Mouse (Mus musculus) midbrain, embryonic 16.5 days (tissue): ENCODE results near the gene Ctc1. TPM values are rescaled to one million over a fixed set of nuclear protein-coding genes. Genes with fewer than 3 reads are reported as not detected.
A peak's percentile ranks its signal among the peaks of the same experiment; 100 is the strongest.

Experiments used
- ATAC-seq: fragments of 200-750 bp; cut with Nextera tagmentation; 2 replicates; pipeline ENCODE4 v1.8.0; 2017; ENCODE audit warnings: moderate TSS enrichment
- H3K27ac ChIP-seq: fragments of 300-500 bp; sonication (generic); 2 replicates; pipeline ENCODE4 v1.5.1; 2014; ENCODE audit warnings: mild to moderate bottlenecking, low read length, mixed read lengths
- H3K27me3 ChIP-seq: fragments of 300-500 bp; sonication (generic); 2 replicates; pipeline ENCODE4 v1.6.1; 2014; ENCODE audit warnings: low read depth, low read length, mixed read lengths; ENCODE audit not compliant: control insufficient read depth, insufficient read depth
- H3K36me3 ChIP-seq: fragments of 300-500 bp; sonication (generic); 2 replicates; pipeline ENCODE4 v1.6.1; 2014; ENCODE audit warnings: mild to moderate bottlenecking, low read length, moderate library complexity, mixed read lengths; ENCODE audit not compliant: control insufficient read depth, insufficient read depth
- H3K4me1 ChIP-seq: fragments of 300-500 bp; sonication (generic); 2 replicates; pipeline ENCODE4 v1.6.1; 2014; ENCODE audit warnings: mild to moderate bottlenecking, low read length, mixed read lengths; ENCODE audit not compliant: control insufficient read depth, insufficient read depth
- H3K4me2 ChIP-seq: fragments of 300-500 bp; sonication (generic); 2 replicates; pipeline ENCODE4 v1.6.1; 2014; ENCODE audit warnings: mild to moderate bottlenecking, low read length, mixed read lengths
- H3K4me3 ChIP-seq: fragments of 300-500 bp; sonication (generic); 2 replicates; pipeline ENCODE4 v1.5.1; 2014; ENCODE audit warnings: low read depth, mild to moderate bottlenecking, low read length, moderate library complexity, mixed read lengths
- H3K9ac ChIP-seq: fragments of 300-500 bp; sonication (generic); 2 replicates; pipeline ENCODE4 v1.6.1; 2014; ENCODE audit warnings: low read depth, low read length, mixed read lengths
- H3K9me3 ChIP-seq: fragments of 300-500 bp; sonication (generic); replicated peaks from 2 replicates; pipeline ENCODE4 v1.6.1; 2014; ENCODE audit warnings: mild to moderate bottlenecking, low read length, mixed read lengths; ENCODE audit not compliant: control insufficient read depth, poor library complexity, severe bottlenecking
- WGBS: fragments of 180-500 bp; shearing (Covaris S2); extraction: QIAGEN DNeasy Blood & Tissue Kit; methylation state at CpG from one replicate; pipeline ENCODE4 v1.1.7; 2014; 5-methylcytosine and 5-hydroxymethylcytosine counted together
- polyA plus RNA-seq: library from polyadenylated mRNA; unstranded; fragments of >200 nt; fragmentation: Nextera tagmentation; extraction: Ambion mirVana; gene quantifications from 2 replicates; pipeline ENCODE4 v1.2.1, GENCODE M21; 2015

Gene Ctc1
- polyA plus RNA-seq, 1 experiment from 2014 or later, result 67.0 TPM

DNA sequence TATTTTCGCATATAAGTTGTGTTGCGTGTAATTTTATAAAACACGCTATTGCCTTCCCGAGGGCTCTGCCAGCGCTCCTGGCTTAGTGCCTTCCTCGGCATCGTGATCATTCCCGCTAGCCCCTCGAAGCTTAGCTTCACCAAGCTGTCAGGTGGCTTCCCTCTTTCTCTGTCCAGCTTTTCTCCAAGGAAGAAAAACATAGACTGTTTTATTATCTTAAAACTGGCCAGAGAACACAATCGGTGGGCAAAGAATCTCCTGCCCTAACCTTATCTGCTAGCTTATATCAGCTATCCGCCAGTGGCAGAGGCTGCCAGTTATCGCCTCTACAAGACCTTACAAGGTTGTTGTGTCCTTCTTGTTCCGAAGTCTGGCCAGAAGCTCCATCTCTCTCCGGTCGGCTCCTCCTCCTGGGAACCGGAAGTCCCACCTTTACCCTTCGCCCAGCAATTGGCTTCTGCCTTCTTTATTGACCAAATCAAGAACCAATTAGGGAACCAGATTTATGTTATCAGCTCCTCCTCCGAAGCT lies 3.6 kb upstream of the Ctc1 start:
- Histone ChIP-seq H3K9me3 (no peaks in the 10 kb centered on the region), H3K9ac (peak overlapping the region; percentile 68), H3K4me1 (peaks cover 22% of the 10 kb centered on the region), H3K4me2 (peak overlapping the region; percentile 92), H3K27me3 (no peaks in the 10 kb centered on the region), H3K4me3 (peak overlapping the region; percentile 57), H3K36me3 (no peaks in the 10 kb centered on the region), H3K27ac (peak overlapping the region; percentile 86)
- WGBS, result 2% methylated on average over 18 of the region's 18 CpGs
- peak; percentile 70 for ATAC-seq

DNA sequence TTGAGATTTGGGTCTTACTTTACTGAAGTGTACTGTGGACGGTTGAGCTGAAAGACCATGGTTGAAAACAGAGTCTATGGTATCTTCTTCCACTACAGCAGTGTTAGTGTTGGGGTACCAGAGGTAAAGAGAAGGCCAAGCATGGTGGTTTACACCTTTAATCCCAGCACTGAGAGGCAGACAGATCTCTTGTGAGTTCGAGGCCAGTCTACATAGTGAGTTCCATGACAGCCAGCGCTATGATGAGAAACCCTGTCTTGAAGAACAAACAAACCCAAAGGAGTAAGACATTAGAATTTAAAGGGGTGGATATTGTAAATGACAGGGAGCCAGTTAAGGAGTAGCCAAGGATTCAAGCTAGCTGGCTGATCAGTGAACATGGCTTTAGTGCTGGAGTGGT lies 1.0 kb downstream of the Ctc1 start:
- WGBS, result 65% methylated on average over 3 of the region's 3 CpGs

DNA sequence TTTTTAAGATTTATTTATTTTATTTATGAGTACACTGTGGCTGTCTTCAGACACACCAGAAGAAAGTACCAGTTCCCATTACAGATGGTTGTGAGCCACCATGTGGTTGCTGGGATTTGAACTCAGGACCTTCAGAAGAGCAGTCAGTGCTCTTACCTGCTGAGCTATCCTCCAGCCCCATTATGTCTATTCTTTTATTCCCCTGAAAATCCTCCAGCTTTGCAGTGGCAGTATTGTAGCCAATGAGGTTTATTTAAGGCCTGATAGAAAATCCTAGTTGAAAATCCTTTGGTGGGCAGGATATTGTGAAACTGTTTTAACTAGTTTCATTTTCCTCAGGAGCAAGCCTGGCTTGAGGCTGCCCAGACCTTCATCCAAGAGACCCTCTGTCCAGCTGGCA lies 5.0 kb downstream of the Ctc1 start:
- no peak overlapping the region for H3K27ac ChIP-seq
- H3K4me3 ChIP-seq, result no peak overlapping the region
- H3K9ac ChIP-seq, result no peak overlapping the region
- no peaks in the 10 kb centered on the region for H3K27me3 ChIP-seq
- no peak for ATAC-seq
- no peak overlapping the region for H3K4me2 ChIP-seq
- peaks cover 28% of the 10 kb centered on the region for H3K36me3 ChIP-seq
- H3K4me1 ChIP-seq, result peaks cover 7% of the 10 kb centered on the region
- H3K9me3 ChIP-seq, result no peaks in the 10 kb centered on the region

More for the DNA sequence above, 1.0 kb downstream of the Ctc1 start:
- H3K4me1 ChIP-seq, result peaks cover 11% of the 10 kb centered on the region
- H3K27me3 ChIP-seq, result no peaks in the 10 kb centered on the region
- H3K27ac ChIP-seq, result peak overlapping the region; percentile 91
- H3K9ac ChIP-seq, result peak overlapping the region; percentile 85
- no peaks in the 10 kb centered on the region for H3K9me3 ChIP-seq
- peak overlapping the region; percentile 79 for H3K4me2 ChIP-seq
- ATAC-seq, result no peak
- peaks cover 2% of the 10 kb centered on the region; the same call in 1 of the 2 replicates for H3K36me3 ChIP-seq
- H3K4me3 ChIP-seq, result peak overlapping the region; percentile 60

DNA sequence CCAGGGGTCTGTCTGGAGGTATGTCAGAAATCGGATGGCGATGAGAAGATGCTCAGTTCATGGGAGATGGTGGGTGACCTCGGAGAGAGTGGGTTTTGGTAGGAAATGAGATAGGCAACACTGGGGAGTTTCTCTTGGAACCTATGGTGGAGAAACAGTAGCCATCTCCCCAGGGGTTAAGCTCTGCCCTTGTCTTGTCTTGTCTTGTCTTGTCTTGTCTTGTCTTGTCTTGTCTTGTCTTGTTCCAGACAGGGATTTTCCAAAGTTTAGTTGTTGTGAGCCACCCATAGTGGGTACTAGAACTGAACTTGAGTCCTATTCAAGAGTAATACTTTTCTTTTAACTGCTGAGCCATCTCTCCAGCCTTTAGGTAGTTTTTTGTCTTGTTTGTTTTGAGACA lies 10.9 kb downstream of the Ctc1 start:
- Histone ChIP-seq H3K4me1 (no peaks in the 10 kb centered on the region), H3K36me3 (peaks cover 78% of the 10 kb centered on the region), H3K27me3 (no peaks in the 10 kb centered on the region), H3K9me3 (no peaks in the 10 kb centered on the region), H3K4me3 (no peak overlapping the region), H3K9ac (no peak overlapping the region), H3K4me2 (no peak overlapping the region), H3K27ac (no peak overlapping the region)
- 94% methylated on average over 3 of the region's 3 CpGs for whole genome bisulfite sequencing
- no peak for ATAC-seq

DNA sequence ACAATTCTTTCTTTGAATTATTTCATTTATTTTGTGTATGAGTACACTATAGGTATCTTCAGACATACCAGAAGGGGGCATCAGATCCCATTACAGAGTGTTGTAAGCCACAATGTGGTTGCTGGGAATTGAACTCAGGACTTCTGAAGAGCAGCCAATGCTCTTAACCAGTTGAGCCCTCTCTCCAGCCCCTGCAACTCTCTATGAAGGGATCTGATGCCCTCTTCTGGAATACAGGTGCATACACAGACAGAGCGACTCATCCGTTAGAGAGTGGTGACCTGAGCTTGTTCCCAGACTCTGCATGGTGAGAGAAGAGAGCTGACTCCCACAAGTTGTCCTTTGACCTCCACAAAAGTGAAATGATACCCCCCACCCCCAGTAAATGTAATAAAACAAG lies 13.1 kb downstream of the Ctc1 start:
- 59% methylated on average over 2 of the region's 2 CpGs for WGBS

DNA sequence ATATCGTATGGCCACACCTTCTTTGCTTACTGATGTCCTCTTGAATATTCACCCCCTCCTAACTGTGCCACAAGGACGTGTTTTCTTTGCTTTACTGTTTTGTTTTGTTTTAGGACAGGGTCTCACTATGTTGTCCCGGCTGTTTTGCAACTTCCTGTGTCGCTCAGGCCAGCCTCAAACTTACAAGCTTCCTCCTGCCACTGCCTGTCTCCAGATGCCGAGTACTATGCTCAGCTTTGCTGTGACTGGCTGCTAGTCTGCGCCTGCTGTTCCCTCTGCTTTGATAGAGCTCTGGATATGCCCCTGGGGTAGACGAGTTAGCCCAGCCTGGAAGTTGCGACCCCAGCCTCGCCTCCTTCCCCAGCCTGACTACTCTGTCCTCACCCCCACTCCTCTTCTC lies 17.8 kb downstream of the Ctc1 start:
- ATAC-seq, result no peak
- Histone ChIP-seq H3K27me3 (no peaks in the 10 kb centered on the region), H3K4me2 (no peak overlapping the region), H3K9me3 (no peaks in the 10 kb centered on the region), H3K9ac (no peak overlapping the region), H3K36me3 (peaks cover 30% of the 10 kb centered on the region), H3K4me1 (peaks cover 11% of the 10 kb centered on the region), H3K4me3 (no peak overlapping the region), H3K27ac (no peak overlapping the region)
- 85% methylated on average over 9 of the region's 9 CpGs for WGBS

More for the DNA sequence above, 13.1 kb downstream of the Ctc1 start:
- no peak for ATAC-seq
- Histone ChIP-seq H3K27ac (no peak overlapping the region), H3K4me3 (no peak overlapping the region), H3K36me3 (peaks cover 65% of the 10 kb centered on the region), H3K27me3 (no peaks in the 10 kb centered on the region), H3K9ac (no peak overlapping the region), H3K4me1 (no peaks in the 10 kb centered on the region), H3K9me3 (no peaks in the 10 kb centered on the region), H3K4me2 (no peak overlapping the region)

DNA sequence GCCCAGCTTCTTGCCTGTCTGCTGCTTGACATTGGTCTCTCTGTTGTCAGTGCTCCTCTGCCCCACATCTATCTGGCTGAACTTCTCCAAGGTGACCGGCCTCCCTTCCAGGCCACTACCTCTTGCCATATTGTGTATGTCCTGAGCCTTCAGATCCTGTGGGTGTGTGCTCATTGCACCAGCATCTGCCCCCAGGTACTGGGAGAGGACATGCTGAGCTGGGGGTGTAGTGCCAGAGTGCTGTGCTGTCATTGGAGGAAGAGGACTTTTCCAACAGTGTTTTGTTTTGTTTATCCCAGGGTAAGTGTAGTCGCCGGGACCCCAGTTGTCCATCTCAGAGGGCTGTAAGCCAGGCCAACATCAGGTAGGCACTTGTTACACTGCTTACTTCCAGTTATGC lies 18.9 kb downstream of the Ctc1 start:
- peaks cover 20% of the 10 kb centered on the region for H3K36me3 ChIP-seq
- no peaks in the 10 kb centered on the region for H3K9me3 ChIP-seq
- no peak overlapping the region for H3K4me2 ChIP-seq
- ATAC-seq, result no peak
- no peak overlapping the region for H3K4me3 ChIP-seq
- no peak overlapping the region for H3K9ac ChIP-seq
- 92% methylated on average over 3 of the region's 3 CpGs for WGBS
- no peaks in the 10 kb centered on the region for H3K27me3 ChIP-seq
- H3K27ac ChIP-seq, result no peak overlapping the region
- peaks cover 22% of the 10 kb centered on the region for H3K4me1 ChIP-seq

DNA sequence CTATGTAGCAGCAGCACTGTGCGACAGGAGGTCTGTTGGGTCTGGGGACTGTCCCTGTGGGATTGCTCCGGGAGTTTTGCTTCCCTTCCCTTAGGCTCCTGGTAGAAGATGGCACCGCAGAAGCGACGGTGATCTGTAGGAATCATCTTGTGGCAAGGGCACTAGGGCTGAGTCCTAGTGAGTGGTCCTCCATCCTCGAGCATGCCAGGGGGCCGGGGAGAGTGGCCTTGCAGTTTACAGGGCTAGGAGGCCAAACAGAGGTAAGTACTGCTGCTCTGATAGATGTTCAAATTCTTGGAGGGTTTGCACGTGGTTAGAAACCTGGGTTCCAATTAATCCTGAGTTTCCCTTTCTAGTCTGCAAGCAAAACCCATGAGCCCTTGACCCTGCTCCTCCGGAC lies 19.7 kb downstream of the Ctc1 start:
- Histone ChIP-seq H3K4me3 (no peak overlapping the region), H3K4me2 (peak overlapping the region; percentile 57; the same call in 1 of the 2 replicates), H3K36me3 (peaks cover 16% of the 10 kb centered on the region), H3K9me3 (no peaks in the 10 kb centered on the region), H3K9ac (peak overlapping the region; percentile 16), H3K27me3 (no peaks in the 10 kb centered on the region), H3K27ac (peak overlapping the region; percentile 71), H3K4me1 (peaks cover 22% of the 10 kb centered on the region)
- 75% methylated on average over 9 of the region's 9 CpGs for WGBS
- ATAC-seq, result no peak

DNA sequence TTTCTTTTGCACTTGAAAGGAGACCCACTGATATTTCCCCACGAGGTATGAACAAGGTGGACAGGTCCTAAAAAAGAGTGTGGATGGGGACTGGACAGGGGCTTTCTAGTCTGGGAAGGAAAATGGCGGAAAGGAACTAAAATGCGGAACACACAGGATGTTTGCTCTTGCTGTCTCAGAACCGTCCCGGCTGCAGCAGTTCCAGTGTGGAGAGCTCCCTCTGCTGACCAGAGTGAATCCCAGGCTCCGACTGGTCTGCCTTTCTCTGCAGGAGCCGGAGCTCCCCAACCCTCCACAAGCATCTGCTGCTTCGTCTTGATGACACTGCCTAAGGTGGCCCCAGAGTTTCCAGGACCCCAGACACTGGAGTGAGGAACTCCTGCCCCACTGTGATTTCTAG lies 20.1 kb downstream of the Ctc1 start:
- WGBS, result 5% methylated on average over 8 of the region's 8 CpGs
- Histone ChIP-seq H3K4me1 (peaks cover 22% of the 10 kb centered on the region), H3K4me2 (peak overlapping the region; percentile 57), H3K9me3 (no peaks in the 10 kb centered on the region), H3K4me3 (0 out of 2 replicates have a peak overlapping the region, but pooled peaks have one; percentile 3), H3K27ac (peak overlapping the region; percentile 71), H3K36me3 (peaks cover 13% of the 10 kb centered on the region), H3K27me3 (no peaks in the 10 kb centered on the region), H3K9ac (peak overlapping the region; percentile 16; the same call in 1 of the 2 replicates)
- 0 out of 2 replicates have a peak, but pooled peaks have one; percentile 2 for ATAC-seq
